Mouse (Mus musculus): ENCODE data around the gene Wap. TPM values are rescaled to one million over a fixed set of nuclear protein-coding genes. Genes with fewer than 3 reads are reported as not detected.

Gene Wap
- not detected in 2 replicates for polyA plus RNA-seq (2012; rRNA removed)

GRCm38 (mm10) chr11:6638537-6638936, at the start of gene Wap:
Gene Wap, minus strand, starts transcription at chr11:6638637.

DNA sequence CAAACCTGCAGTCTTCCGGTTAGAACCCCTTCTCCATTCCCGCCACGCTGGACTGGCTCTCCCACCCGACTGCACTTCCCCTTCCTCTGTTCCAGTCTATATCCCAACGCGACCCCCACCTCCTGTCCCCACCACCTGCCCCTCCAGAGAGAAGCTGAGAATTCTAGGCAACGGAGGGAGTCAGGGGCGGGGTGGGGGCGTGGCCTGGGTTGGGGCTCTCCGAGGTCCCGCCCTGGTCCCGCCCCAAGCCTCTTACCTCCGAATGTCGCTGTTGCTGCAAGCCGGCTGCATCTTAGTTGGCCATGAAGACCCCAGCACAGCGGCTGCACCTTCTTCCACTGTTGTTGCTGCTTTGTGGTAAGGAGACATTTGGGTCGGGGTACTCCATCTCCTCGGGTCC, 19.8 kb upstream of the Wap start, which contains the start of gene Ramp3:
Ramp3 (plus strand) TSS at position 251 of the 400 bp plus-strand sequence.

GRCm38 (mm10) chr11:6625478-6626387, 12.7 kb downstream of the Wap start, which contains the start of gene Tbrg4:
Gene Tbrg4, minus strand, starts transcription at chr11:6626067.

GRCm38 (mm10) chr11:6605491-6606399, 32.7 kb downstream of the Wap start, which contains the start of gene Nacad:
Gene Nacad, minus strand, starts transcription at chr11:6606053.

Other genes with a start within 250 kb of the Wap start
- 3.6 and 4.6 TPM in 2 replicates for gene Zmiz2, start 249.6 kb downstream of the Wap start, polyA plus RNA-seq (2012; rRNA removed)
- 1,736 and 1,766 TPM in 2 replicates for gene Ppia, start 223.2 kb downstream of the Wap start, polyA plus RNA-seq (2012; rRNA removed)
- gene H2afv, start 194.2 kb downstream of the Wap start, polyA plus RNA-seq (2012; rRNA removed), result 57.5 and 58.3 TPM in 2 replicates
- 4.2 and 4.3 TPM in 2 replicates for gene Purb, start 162.7 kb downstream of the Wap start, polyA plus RNA-seq (2012; rRNA removed)
- 11.2 and 15.7 TPM in 2 replicates for gene Myo1g, start 117.7 kb downstream of the Wap start, polyA plus RNA-seq (2012; rRNA removed)
- 30.0 and 31.7 TPM in 2 replicates for gene Ccm2, start 91.8 kb downstream of the Wap start, polyA plus RNA-seq (2012; rRNA removed)
- gene Nacad, start 32.6 kb downstream of the Wap start, polyA plus RNA-seq (2012; rRNA removed), result 0.67 and 0.74 TPM in 2 replicates
- gene Tbrg4, start 12.6 kb downstream of the Wap start, polyA plus RNA-seq (2012; rRNA removed), result 37.3 and 45.5 TPM in 2 replicates
- 0.08 and 0.23 TPM in 2 replicates for gene Ramp3, start 19.9 kb upstream of the Wap start, polyA plus RNA-seq (2012; rRNA removed)
- gene Gm11983, start 199.0 kb upstream of the Wap start, polyA plus RNA-seq (2012; rRNA removed), result not detected in 2 replicates